Mouse (Mus musculus): ENCODE results near the gene Qrich1.

The Qrich1 gene

DNA sequence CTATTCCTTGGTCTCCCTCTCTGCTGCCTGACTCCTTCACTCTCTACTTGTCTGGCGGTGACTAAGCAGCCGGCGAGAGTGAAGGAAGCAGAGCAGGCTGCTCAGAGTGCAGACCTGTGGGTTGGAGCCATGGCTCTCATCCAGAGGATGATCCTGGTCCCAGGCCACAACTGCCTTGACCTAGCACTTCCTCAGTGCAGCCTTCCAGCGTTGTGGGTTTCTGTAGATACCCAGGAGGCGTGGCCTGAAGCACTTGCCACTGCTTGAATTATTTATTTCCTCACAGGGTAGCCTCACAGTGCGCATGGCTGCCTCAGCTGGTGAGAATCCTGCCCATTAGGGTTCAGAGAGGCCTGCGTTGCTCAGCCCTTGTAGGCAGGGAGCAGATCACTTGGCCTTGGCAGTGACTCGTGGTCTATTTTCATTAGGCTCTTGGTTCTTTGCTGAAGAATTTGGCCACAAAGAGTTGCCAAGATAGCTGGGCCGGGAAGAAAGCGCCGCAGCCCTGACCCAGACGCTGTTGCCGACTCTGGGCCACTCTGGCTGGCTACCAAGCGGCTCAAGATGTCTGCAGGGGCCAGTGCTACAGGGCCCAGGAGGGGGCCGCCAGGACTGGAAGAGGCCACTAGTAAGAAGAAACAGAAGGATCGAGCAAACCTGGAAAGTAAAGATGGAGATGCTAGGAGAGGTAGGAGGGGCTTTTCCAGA, 24.4 kb upstream of the Qrich1 start:
- DNase-seq (ENCODE audit: low read depth, low spot score): peak; percentile 11

DNA sequence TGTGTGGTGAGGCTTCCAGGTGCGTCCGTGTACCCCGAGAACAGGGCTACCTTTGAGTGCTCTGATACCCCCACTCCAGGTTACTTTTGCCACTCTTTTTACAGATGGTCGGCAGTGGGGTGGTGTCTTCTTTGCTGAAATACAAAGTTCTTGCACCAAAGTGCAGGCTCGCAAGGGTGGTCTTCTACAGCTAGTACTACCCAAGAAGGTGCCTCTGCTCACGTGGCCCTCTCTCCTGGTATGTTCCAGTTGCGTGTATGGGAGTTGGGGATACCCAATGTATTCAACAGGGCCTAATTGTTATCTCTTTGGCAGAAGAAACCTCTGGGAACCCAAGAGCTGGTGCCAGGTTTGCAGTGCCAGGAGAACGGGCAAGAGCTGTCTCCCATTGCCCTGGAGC, 23.4 kb upstream of the Qrich1 start:
- no peak for DNase-seq (ENCODE audit: low read depth, low spot score)

DNA sequence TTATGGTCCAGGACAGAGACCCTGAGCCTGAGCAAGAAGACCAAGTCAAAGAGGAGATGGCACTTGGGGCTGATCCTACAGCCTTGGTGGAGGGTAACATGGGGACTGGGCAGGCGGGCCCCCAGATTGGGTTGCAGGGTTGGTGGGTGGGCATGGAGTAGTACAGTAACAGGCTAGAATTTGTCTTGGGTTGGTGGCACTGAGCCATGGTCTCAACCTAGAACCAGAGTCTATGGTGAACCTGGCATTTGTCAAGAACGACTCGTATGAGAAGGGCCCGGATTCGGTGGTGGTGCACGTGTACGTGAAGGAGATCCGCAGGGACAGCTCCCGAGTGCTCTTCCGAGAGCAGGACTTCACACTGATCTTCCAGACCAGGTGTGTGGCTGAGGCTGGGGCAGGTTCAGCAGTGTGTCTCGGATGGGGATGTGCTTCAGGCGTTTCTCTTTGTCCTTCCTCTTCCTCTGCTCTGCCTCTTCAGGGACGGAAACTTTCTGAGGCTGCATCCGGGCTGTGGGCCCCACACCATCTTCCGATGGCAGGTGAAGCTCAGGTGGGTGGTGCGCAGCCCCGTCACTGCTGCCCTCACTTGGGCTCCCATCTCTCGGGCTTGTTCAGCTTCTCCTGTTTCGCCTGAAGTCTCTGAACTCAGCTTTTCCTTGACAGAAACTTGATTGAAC, 22.3 kb upstream of the Qrich1 start:
- DNase-seq (ENCODE audit: low read depth, low spot score): no peak

DNA sequence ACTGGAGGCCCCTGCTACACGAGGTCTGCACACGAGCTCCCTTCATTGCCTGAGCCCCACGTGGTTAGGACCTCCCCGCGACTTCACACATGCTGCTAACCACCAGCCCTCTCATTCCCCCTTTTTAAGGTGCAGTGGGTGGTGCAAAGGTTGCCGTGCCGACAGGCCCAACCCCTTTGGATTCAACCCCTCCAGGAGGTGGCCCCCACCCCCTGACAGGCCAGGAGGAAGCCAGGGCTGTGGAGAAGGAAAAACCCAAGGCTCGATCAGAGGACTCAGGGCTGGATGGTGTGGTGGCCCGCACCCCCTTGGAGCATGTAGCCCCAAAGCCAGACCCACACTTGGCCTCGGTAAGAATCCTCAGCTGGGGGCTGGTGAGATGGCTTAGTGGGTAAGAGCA, 21.7 kb upstream of the Qrich1 start:
- no peak for DNase-seq (ENCODE audit: low read depth, low spot score)

DNA sequence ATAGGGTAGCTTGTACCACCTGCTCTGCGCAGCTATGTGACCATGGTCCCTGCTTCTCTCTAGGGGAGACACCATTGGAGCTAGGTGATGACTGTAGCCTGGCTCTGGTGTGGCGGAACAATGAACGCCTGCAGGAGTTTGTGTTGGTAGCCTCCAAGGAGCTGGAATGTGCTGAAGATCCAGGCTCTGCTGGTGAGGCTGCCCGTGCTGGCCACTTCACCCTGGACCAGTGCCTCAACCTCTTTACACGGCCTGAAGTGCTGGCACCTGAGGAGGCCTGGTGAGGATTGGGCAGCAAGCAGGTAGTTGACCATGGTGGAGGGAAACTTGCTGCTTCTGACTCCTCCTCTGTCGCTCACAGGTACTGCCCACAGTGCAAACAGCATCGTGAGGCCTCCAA, 17.4 kb upstream of the Qrich1 start:
- no peak for DNase-seq (ENCODE audit: low read depth, low spot score)

DNA sequence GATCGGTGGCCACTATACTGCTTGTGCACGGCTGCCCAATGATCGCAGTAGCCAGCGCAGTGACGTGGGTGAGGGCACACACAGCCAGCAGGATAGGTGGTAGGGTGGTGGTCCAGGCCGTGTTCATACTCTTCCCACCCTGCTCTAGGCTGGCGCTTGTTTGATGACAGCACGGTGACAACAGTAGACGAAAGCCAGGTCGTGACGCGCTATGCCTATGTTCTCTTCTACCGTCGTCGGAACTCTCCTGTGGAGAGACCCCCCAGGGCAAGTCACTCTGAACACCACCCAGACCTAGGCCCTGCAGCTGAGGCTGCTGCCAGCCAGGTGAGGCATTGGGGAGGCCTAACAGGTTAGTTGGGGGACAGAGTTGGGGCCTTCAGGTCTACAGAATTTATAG, 16.7 kb upstream of the Qrich1 start:
- DNase-seq (ENCODE audit: low read depth, low spot score): no peak

DNA sequence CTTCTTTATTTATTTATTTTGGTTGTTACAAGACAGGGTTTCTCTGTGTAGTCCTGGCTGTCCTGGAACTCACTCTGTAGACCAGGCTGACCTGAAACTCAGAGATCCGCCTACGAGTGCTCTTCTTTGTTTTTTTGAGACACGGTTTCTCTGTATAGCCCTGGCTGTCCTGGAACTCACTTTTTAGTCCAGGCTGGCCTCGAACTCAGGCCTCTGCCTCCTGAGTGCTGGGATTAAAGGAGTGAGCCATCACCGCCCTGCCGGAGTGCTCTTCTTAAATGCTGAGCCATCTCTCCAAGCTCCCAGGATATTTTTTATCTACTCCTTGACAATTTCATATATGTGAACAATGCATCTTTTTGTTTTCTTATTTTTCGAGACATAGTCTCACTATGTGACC, 9.7 kb upstream of the Qrich1 start:
- DNase-seq (ENCODE audit: low read depth, low spot score): no peak

DNA sequence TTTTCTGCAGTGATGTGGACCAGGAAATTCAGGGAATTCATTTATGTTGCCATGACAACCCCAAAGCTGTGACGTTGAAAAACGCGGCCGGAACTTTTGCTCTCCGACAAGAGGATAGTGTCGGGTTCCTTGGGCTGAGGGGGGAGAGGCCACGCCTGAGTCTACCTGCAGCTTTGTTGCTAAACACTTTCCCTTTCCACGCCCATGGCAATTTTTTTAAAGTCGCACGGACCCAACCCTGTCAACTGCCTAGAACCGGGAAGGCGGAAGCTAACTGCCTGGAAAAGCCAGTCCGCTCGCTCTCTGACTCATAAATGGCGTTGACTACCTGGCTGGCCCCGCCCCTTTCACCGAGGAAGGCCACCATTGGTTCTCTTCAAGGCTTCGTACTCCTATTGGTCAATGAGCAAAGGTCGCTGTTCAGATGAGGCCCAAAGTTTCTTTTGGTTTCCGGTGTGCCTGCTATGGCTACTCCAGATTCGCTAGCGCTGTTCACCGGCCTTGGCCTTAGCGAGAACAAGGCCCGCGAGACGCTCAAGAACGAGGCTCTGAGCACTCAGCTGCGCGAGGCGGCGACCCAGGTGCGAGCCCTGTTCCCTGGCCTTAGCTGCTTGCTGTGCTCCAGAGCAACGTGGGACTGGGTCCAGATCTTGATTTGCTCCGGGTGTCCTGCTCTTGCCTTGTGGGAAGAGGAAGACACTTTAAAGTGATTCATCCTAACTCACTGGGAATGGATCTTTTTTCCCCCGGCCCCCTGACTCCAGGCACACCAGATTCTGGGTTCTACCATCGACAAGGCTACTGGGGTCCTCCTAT, 8.8 kb upstream of the Qrich1 start, which contains the start of gene Qars:
Gene Qars, plus strand, starts transcription at position 88 of the 816 bp plus-strand sequence.
- DNase-seq (ENCODE audit: low read depth, low spot score): peak; percentile 98

DNA sequence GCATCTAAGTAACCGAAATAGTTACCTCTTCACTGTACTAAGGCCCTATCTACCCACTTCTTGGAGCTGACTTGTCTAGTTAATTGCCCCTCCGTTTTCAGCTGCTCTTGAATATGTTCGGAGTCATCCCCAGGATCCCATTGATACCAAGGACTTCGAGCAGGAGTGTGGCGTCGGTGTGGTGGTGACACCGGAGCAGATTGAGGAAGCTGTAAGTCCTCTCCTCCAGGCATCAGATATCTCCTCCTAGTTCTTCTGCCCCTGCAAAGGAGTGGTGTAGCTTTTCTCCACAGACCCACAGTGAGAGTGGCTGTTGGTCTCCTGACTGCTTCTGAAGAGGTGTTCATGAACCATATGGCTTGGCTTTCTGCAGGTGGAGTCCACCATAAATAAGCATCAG, 7.8 kb upstream of the Qrich1 start:
- DNase-seq (ENCODE audit: low read depth, low spot score): no peak

DNA sequence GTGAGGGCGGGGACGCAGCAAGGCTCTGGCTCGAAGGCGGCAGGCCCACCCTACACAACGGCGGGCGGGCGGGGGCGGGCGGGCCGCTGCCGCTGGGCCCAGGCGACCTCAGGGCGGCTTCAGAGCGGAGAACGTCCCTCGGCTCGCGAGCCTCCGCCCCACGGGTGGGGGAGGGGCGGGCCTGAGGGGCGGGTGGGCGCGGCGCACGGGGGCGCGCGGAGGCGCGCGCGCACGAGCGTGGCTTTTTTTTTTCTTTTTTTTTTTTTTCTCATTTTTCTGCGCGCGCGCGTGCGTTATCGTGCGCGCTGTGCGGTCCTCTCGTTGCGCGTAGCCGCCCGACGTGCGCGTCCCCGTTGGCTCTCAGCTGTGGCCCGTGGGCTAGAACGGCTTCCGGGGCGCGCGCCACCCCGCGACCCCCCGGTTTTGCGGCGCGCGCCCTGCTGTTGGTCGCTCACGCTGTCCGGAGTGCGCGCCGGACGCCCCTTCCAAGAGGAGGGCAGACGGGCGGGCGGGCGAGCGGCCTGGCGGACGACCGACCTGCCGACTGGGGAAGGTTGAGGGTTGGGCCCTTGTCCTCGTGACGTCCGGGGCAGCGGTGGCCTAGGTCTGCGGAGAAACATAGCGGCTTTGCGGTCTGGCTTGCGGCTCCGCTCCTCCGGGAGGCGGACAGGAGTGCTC, 786 bp downstream of the Qrich1 start:
- DNase-seq (ENCODE audit: low read depth, low spot score): peak; percentile 92

DNA sequence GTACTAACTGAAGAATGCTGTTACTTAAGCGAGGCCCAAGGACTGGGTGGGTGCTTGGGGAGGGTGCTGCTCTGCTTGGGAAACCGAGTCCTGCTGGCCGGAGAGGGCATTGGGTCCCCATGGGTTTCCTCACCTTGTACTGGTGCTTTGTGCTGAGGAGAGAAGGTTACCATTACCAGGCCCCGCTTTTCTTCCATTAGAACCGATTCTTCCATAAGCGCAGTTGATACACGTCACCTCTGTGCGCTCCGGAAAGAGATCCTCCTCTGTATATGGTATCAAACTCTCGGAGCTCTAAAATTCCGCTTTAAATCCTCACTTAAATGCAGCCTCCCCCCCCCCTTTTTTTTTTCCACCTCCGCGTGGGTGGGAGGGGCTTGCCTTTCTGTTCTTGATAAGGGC, 1.3 kb downstream of the Qrich1 start:
- peak; percentile 80 for DNase-seq (ENCODE audit: low read depth, low spot score)

DNA sequence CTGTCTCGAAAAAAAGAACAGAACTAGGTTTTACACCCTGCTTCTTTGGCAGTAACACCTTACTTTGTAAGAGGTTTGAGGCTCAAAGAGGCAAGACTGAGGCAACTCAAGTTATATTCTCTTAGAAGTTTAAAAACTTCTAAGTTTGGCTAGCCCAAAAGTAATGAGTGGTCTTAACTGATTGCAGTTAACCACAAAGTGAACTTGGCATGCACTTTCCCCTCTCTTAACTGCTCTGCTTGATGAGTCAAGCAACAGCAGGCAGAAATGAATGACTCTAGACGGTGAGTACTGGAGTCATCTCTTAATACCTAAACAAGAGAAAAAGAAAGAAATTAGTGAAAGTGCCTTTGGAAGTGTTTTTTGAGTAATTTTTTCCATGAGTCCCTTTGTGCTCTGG, 5.0 kb downstream of the Qrich1 start:
- no peak for DNase-seq (ENCODE audit: low read depth, low spot score)

DNA sequence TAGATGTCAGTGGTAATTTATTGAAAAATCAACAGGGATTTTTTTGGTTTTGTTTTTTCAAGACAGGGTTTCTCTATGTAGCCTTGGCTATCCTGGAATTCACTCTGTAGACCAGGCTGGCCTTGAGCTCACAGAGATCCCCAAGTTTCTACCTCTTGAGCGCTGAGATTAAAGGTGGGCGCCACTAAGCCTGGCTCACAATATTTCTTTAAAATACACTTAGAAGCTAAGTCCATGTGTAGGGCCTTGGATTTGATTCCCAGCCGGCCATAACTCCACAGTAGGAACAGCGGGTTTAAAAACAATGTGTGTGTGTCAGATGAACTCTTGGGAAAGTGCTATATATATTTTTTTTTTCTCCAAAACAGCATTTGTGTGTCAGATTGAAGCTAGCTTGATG, 6.7 kb downstream of the Qrich1 start:
- no peak for DNase-seq (ENCODE audit: low read depth, low spot score)

DNA sequence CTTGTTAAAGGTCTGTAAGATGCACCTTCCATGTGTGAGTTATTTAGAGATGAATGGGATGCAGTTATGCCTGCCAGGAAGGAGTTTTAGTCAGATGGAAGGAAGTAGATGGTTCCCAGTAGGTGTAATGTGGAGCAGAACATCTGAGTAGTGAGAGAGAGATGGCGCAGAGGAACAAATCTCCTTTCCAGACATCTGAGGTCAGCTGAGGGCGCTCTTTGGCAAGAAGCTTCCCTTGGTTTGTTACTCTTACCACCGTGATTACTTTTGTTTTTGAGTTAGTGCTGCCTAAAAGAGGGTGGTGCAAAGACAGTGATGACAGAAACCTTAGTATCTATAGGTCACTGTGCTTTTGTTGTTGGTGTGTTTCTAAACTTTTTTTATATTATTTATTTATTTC, 8.8 kb downstream of the Qrich1 start:
- peak; percentile 13 for DNase-seq (ENCODE audit: low read depth, low spot score)

DNA sequence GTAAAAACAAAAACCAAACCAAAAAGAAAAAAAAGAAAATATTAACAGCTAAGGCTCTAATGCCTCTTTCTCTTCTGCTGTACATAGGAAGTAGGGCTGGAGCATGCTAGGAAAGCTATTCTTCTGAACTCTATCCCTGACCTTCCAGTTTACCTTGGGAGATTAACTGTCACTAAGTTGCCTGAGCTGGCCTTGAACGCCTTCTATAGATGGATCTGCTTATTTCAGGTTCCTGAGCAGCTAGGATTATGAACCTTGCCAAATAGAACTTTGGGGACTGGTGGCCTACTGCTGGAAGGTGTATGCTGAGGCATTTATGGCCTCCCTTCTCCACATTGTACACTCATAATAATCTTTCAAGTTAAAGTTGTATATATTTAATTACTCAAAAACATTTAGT, 14.3 kb downstream of the Qrich1 start:
- no peak for DNase-seq (ENCODE audit: low read depth, low spot score)

DNA sequence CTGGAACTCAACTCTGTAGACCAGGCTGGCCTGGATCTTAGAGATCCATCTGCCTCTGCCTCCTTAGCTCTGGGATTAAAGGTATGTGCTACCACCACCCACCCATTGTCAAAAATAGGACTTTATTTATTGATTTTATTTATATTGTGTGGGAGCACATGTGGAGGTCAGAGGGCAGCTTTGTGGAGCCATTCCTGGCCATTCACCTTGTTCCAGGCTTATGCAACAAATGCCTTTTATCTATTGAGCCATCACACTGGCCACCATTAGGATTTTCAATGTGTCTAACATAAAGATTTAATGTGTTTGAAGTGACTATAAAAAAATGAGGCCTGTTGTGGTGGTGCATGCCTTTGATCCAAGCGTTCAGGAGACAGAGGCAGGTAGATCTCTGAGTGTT, 14.9 kb downstream of the Qrich1 start:
- DNase-seq (ENCODE audit: low read depth, low spot score): no peak

DNA sequence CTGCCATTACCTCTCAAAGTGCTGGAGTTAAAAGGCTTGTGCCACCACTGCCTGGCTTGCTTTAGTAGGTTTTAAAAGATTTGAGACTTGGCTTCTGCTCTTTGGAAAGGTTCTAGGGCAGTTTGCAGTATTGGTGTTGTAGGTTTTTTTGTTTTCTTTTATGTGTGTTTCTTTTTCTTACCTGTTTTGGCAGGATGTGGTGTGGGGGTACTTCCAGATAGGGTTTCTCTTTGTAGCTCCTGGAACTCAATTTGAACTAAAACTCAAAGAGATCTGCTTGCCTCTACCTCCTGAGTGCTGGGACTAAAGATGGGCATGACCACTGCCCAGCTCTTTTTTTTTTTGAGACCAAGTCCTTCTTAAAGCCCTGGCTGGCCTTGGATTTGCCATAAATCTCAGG, 24.2 kb downstream of the Qrich1 start:
- DNase-seq (ENCODE audit: low read depth, low spot score): no peak

DNA sequence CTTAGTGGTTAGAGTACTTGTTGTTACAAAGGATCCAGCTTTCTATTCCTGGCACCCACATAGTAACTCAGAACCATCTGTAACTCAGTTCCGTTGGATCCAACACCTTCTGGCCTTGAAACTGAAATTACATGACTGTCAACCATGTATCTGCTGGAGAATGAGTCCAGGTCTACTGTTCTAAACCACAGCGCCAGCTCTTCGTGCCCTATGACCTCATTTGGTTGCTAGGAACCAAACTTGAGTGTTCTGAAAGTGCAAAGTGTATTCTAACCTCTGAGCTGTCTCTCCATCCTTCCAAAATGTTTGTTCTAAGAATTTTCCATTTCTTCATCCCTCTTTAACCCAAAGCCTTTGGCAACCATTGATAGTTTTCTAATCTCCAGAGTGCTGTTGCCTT, 29.4 kb downstream of the Qrich1 start:
- peak; percentile 25 for DNase-seq (ENCODE audit: low read depth, low spot score)

DNA sequence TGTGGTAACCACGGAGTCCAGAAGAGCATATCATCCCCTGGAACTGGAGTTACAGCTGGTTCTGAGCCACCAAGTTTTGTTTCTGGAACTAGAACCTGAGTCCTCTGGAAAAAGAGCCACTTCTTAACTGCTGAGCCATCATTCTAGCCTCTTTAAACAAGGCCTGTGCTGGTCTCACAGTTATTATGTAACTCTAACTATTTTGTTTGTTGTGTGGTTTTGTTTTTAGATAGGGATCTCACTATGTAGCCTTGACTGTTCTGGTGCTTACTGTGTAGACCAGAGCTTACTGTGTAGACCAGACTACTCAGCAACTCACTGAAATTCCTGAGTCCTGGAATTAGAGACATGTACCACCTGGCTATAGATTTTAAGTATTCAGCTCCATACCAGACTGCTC, 30.3 kb downstream of the Qrich1 start:
- DNase-seq (ENCODE audit: low read depth, low spot score): no peak

DNA sequence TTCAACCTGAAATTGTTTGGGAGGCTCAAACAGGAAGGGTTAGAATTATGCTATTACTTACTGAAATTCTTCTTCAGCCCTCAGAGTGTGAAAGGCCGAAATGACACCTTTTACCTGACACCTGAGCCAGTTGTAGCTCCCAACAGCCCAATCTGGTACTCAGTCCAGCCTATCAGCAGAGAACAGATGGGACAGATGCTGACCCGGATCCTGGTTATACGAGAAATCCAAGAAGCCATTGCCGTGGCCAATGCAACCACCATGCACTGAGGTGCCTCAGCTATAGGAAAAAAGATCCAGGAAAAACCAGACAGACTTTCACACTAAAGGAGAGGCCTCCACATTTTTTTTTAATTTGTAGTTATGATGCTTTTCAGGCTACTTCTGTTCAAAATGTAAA, 42.6 kb downstream of the Qrich1 start:
- no peak for DNase-seq (ENCODE audit: low read depth, low spot score)

DNA sequence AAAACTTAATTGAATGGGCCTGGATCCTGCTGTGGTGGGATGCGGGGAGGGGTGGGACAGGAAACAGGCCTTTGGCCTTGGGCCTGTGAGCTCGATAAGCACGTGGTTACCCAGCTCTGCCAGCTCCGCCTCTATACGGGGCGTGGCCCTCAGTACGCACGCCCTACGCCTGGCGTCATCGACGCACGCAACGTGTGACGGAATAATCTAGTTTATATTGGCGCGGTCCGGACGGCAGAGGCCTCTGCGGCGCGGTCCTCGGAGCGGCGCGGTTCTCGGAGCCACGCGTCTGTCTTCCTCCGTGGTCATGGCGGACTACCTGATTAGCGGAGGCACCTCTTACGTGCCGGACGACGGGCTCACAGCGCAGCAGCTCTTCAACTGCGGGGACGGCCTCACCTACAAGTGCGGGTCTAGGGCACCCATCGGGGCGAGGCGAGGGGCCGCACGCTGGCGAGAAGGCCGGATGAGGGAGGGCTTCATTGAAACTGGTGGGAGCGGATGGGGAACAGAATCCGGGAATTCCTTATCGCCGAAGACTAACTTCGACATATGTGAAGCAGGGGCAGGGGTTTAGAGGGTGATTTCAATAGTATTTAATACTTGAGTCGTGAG, 43.7 kb downstream of the Qrich1 start, which contains the start of gene Impdh2:
Gene Impdh2, plus strand, starts transcription at position 60 of the 615 bp plus-strand sequence.
- peak; percentile 99 for DNase-seq (ENCODE audit: low read depth, low spot score)

DNA sequence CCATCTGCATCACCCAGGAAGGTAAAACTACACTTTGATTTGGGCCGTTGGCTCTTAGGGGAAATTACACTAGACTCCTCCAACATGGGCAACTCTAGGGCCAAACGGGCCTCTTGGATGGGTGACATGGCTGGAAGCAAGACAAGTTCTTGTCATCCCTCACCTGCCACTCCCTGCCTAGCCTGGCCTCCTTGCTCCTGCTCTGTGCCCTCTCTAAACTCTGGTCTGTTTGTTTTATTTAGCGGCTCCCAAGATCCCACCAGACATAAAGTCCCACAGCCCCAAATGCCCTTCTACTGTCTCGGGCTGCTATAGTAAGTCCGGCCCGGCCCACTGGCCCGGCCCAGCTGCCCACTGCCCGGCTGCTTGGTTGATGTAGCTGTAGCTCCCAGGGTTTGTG, 47.1 kb downstream of the Qrich1 start:
- no peak for DNase-seq (ENCODE audit: low read depth, low spot score)
